ENCODE assay signal across 17 mouse cellular contexts in genomic region chr2:123409075-123409474, GRCm38 (mm10).
DNase-seq lines count a peak whose midpoint lies in the region; ATAC-seq lines count a peak whose summit lies in the region.
"Had no signal": no experiment of that assay in that cellular context is flagged by ENCODE, and none has a peak within 500 bp of the region (broad histone marks: within the 10 kb centered on the region; RNA-seq: fewer than 3 reads in every experiment).

No protein-coding gene starts in this region.

- H3K9me3 ChIP-seq in heart, embryonic 10.5 days = no peaks in the 10 kb centered on the region
- H3K9me3 ChIP-seq in heart, embryonic 14.5 days (ENCODE audit: control insufficient read depth, low read length) = no peaks in the 10 kb centered on the region
- H3K9me3 ChIP-seq: embryonic facial prominence, embryonic 12.5 days; forebrain, embryonic 15.5 days; hindbrain, embryonic 13.5 days had no signal

- no peak for ATAC-seq in heart, embryonic 14.5 days (ENCODE audit: insufficient number of reproducible peaks, insufficient read depth, low FRiP score, low read depth)
- no peak for ATAC-seq in cerebellum, adult (ENCODE audit: insufficient number of reproducible peaks, low FRiP score, low TSS enrichment)
- ATAC-seq: forebrain, embryonic 15.5 days; hindbrain, postnatal 0 days had no signal

- WGBS in heart, embryonic 10.5 days = 33% methylated on average over 3 of the region's 3 CpGs
- WGBS in heart, embryonic 14.5 days = 23% methylated on average over 3 of the region's 3 CpGs

- no peak overlapping the region for H3K9ac ChIP-seq in heart, embryonic 14.5 days (ENCODE audit: low read length)
- H3K9ac ChIP-seq: embryonic facial prominence, embryonic 12.5 days; forebrain, embryonic 15.5 days; hindbrain, embryonic 13.5 days had no signal

- DNase-seq in heart, adult 18-20 months = peak; percentile 23 to 28
- DNase-seq in heart, postnatal 25 days (ENCODE audit: low spot score) = no peak
- DNase-seq in heart, embryonic 10.5 days (ENCODE audit: low spot score) = no peak
- no peak for DNase-seq in kidney, postnatal 36 days
- DNase-seq in spleen, adult 18-20 months = no peak
- DNase-seq: adrenal gland, postnatal 10 days; cerebellum, adult 11-12 months; cerebellum, adult 9-10 months; cerebellum, postnatal 25 days; gastrocnemius, postnatal 10 days; kidney, adult 11 months had no signal

- no peak overlapping the region for H3K4me3 ChIP-seq in heart, embryonic 10.5 days
- H3K4me3 ChIP-seq in heart, embryonic 14.5 days (ENCODE audit: control insufficient read depth in 1 of 2, insufficient read depth in 1 of 2, low read depth in 1 of 2, low read length in 2 of 2) = no peak overlapping the region
- H3K4me3 ChIP-seq: embryonic facial prominence, embryonic 12.5 days; forebrain, embryonic 15.5 days; hindbrain, embryonic 13.5 days had no signal

- H3K27me3 ChIP-seq in heart, embryonic 10.5 days (ENCODE audit: insufficient read depth, poor library complexity, severe bottlenecking) = no peaks in the 10 kb centered on the region
- H3K27me3 ChIP-seq in heart, embryonic 14.5 days (ENCODE audit: control insufficient read depth, insufficient read depth, low read length) = no peaks in the 10 kb centered on the region
- H3K27me3 ChIP-seq: embryonic facial prominence, embryonic 12.5 days; forebrain, embryonic 15.5 days; hindbrain, embryonic 13.5 days had no signal

- no peak overlapping the region for H3K4me2 ChIP-seq in heart, embryonic 14.5 days (ENCODE audit: low read length)
- H3K4me2 ChIP-seq: embryonic facial prominence, embryonic 12.5 days; forebrain, embryonic 15.5 days; hindbrain, embryonic 13.5 days had no signal

- H3K36me3 ChIP-seq in heart, embryonic 10.5 days = no peaks in the 10 kb centered on the region
- no peaks in the 10 kb centered on the region for H3K36me3 ChIP-seq in heart, embryonic 14.5 days (ENCODE audit: control insufficient read depth, insufficient read depth, low read length)
- H3K36me3 ChIP-seq: embryonic facial prominence, embryonic 12.5 days; forebrain, embryonic 15.5 days; hindbrain, embryonic 13.5 days had no signal

- H3K27ac ChIP-seq in heart, embryonic 10.5 days = peak overlapping the region; percentile 77; the same call in 1 of the 2 replicates
- H3K27ac ChIP-seq in heart, embryonic 14.5 days (replicated peaks in 1 of 2; ENCODE audit: control insufficient read depth in 1 of 2, insufficient read depth in 1 of 2, low read depth in 2 of 2, low read length in 2 of 2) = peak overlapping the region; percentile 48 to 64
- H3K27ac ChIP-seq: embryonic facial prominence, embryonic 12.5 days; forebrain, embryonic 15.5 days; hindbrain, embryonic 13.5 days; hindbrain, postnatal 0 days had no signal

- intact Hi-C loops in heart, postnatal 25 days (cut with DNase I) = no loop called here

- H3K4me1 ChIP-seq in heart, embryonic 10.5 days = no peaks in the 10 kb centered on the region; the same call in 1 of the 2 replicates
- 0 out of 4 replicates have a peak, but pooled peaks cover 0 to 5% of the 10 kb centered on the region in 2 experiments for H3K4me1 ChIP-seq in heart, embryonic 14.5 days (ENCODE audit: control insufficient read depth in 2 of 2, insufficient read depth in 2 of 2, low read length in 2 of 2)
- H3K4me1 ChIP-seq: embryonic facial prominence, embryonic 12.5 days; forebrain, embryonic 15.5 days; hindbrain, embryonic 13.5 days had no signal

Comparison
In these comparisons a context has a peak if more than half of its experiments do, and no peak if none do; other contexts are left out.
1. DNase-seq: peak in heart, adult 18-20 months (2 of 2); none in heart, postnatal 25 days (single experiment), heart, embryonic 10.5 days (single experiment), kidney, postnatal 36 days (0 of 2) and spleen, adult 18-20 months (0 of 2).